Mouse (Mus musculus): ENCODE results near the gene Tdrd1. TPM values are rescaled to one million over a fixed set of nuclear protein-coding genes. Genes with fewer than 3 reads are reported as not detected.
"Not testable (repeated sequence)": the region's sequence is repeated elsewhere in the genome, so short reads cannot be mapped to it uniquely, and the experiment has no call there.

Tdrd1 gene
- total RNA-seq (2021): not detected
- long read RNA-seq, experiment 1: 0 reads
- long read RNA-seq, experiment 2: 0 reads

GRCm38 (mm10) chr19:56826047-56826631 lies at the start of gene Tdrd1:
Gene Tdrd1 (plus strand): TSS chr19:56826209.
- DNase-seq (ENCODE audit: low spot score): no peak

GRCm38 (mm10) chr19:56776719-56777382 lies 49.2 kb upstream of the Tdrd1 start:
- DNase-seq (ENCODE audit: low spot score): peak; percentile 53

GRCm38 (mm10) chr19:56778532-56778931 lies 47.5 kb upstream of the Tdrd1 start:
- DNase-seq (ENCODE audit: low spot score): not testable (repeated sequence)

- DNase-seq (ENCODE audit: low spot score): peak; percentile 80
Observed at GRCm38 (mm10) chr19:56787911-56788310, 38.1 kb upstream of the Tdrd1 start.

- no peak for DNase-seq (ENCODE audit: low spot score)
Observed at GRCm38 (mm10) chr19:56788952-56789351, 37.1 kb upstream of the Tdrd1 start.

GRCm38 (mm10) chr19:56797376-56797775 lies 28.6 kb upstream of the Tdrd1 start:
- DNase-seq (ENCODE audit: low spot score): no peak

- no peak for DNase-seq (ENCODE audit: low spot score)
Observed at GRCm38 (mm10) chr19:56800226-56800625, 25.8 kb upstream of the Tdrd1 start.

GRCm38 (mm10) chr19:56800930-56801655 lies 24.9 kb upstream of the Tdrd1 start:
- no peak for DNase-seq (ENCODE audit: low spot score)

- no peak for DNase-seq (ENCODE audit: low spot score)
Observed at GRCm38 (mm10) chr19:56801656-56802351, 24.2 kb upstream of the Tdrd1 start.

- no peak for DNase-seq (ENCODE audit: low spot score)
Observed at GRCm38 (mm10) chr19:56802352-56802746, 23.7 kb upstream of the Tdrd1 start.

- DNase-seq (ENCODE audit: low spot score): no peak
Observed at GRCm38 (mm10) chr19:56805366-56805765, 20.6 kb upstream of the Tdrd1 start.

- no peak for DNase-seq (ENCODE audit: low spot score)
Observed at GRCm38 (mm10) chr19:56807122-56807521, 18.9 kb upstream of the Tdrd1 start.

- DNase-seq (ENCODE audit: low spot score): no peak
Observed at GRCm38 (mm10) chr19:56808771-56809170, 17.2 kb upstream of the Tdrd1 start.

GRCm38 (mm10) chr19:56810641-56811146 lies 15.3 kb upstream of the Tdrd1 start:
- DNase-seq (ENCODE audit: low spot score): no peak

GRCm38 (mm10) chr19:56811590-56811989 lies 14.4 kb upstream of the Tdrd1 start:
- peak; percentile 68 for DNase-seq (ENCODE audit: low spot score)

GRCm38 (mm10) chr19:56813360-56813759 lies 12.6 kb upstream of the Tdrd1 start:
- DNase-seq (ENCODE audit: low spot score): no peak

- DNase-seq (ENCODE audit: low spot score): peak; percentile 18
Observed at GRCm38 (mm10) chr19:56817851-56818526, 8.0 kb upstream of the Tdrd1 start.

GRCm38 (mm10) chr19:56821040-56821797 lies 4.8 kb upstream of the Tdrd1 start:
- DNase-seq (ENCODE audit: low spot score): no peak

- DNase-seq (ENCODE audit: low spot score): peak; percentile 96
Observed at GRCm38 (mm10) chr19:56821798-56822447, 4.1 kb upstream of the Tdrd1 start, which contains the start of gene Ccdc186. Gene Ccdc186 (minus strand): TSS chr19:56822190.

- DNase-seq (ENCODE audit: low spot score): no peak
Observed at GRCm38 (mm10) chr19:56822448-56822836, 3.6 kb upstream of the Tdrd1 start.

All from gastrocnemius, adult 18-20 months (tissue).